Mouse (Mus musculus) heart, adult 9 months (tissue): ENCODE results near the gene Jag1.

Experiments used
- DNase-seq, 2 experiments: peaks; one replicate each; pipeline ENCODE4 v3.0.0; 2022; ENCODE audit warnings: low spot score in 2 of 2

Gene Jag1

DNA sequence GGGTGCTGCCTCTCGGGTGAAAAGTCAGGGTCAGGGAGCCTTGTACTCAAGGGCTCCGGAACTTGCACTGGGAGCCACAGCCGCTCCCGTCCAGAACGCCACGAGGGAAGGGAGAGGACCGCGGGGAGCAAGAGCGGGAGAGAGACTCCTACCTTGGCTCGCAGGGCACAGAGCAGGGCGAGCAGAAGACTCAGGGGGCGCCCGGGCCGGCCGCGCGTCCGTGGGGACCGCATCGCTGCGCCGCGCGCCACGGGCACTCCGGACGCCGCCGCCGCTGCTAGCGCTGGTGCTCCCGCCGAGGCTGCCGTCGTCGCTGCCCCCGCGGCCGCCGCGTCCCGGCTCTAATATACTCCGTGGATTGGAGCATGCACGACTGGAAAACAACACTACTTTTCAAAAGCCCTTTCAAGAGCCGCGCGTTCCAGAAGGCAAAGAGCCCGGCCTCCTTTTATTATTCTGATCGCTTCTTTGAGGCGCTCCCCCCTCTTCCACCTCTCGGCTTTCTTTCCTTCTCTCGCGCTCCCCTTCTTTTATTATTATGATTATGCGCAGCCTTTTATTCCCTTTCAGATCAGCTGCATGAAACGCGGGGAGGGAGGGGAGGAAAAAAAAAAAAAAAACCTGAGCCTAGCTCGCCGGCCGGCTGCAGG, at the start of gene Jag1:
Gene Jag1 (minus strand): TSS at position 620 of the 650 bp plus-strand sequence.
- peak in 1 of 2 experiments; percentile 28 for DNase-seq

DNA sequence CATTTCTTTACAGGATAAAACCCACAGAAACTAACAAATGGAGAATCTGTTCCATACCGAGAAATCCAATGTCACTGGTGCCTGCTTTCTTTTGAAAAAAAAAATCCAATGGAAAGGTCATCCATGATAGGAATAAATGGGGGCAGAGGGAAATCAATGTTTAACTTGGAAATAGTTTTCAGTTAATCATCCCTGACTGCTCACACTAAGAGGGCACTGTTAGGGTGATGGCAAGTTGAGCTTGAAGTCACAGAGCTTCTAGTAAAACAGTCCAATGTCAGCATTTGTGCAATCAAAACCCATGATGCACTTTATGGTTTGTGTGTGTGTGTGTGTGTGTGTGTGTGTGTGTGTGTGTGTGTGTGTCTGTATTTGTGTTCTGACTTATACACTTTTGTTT, 39.6 kb upstream of the Jag1 start:
- DNase-seq = no peak

GRCm38 (mm10) chr2:137153825-137154224, 37.4 kb upstream of the Jag1 start:
- DNase-seq = no peak

- DNase-seq = no peak
Observed at GRCm38 (mm10) chr2:137153172-137153667, 36.8 kb upstream of the Jag1 start.

GRCm38 (mm10) chr2:137150953-137151352, 34.5 kb upstream of the Jag1 start:
- DNase-seq = no peak

GRCm38 (mm10) chr2:137146938-137147666, 30.7 kb upstream of the Jag1 start:
- no peak for DNase-seq

- no peak for DNase-seq
Observed at GRCm38 (mm10) chr2:137138063-137138462, 21.6 kb upstream of the Jag1 start.

DNA sequence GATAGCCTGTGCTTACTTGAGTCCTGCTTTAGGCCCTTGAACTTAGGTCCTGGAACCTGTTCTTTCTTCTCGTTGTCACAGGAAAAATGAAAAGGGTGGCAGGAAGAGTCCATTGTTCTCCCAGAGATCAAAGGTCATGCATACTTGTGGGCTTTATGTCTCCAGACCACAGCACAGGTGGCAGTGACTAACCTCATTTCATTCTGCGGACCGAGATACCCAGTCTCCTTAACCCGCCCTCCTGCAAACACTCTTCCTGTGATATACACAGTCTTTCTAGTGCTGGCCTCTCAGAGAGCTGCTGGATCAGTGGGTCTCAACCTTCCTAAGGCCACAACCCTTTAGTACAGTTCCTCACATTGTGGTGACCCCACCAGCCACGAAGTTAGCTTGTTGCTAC, 17.6 kb upstream of the Jag1 start:
- DNase-seq = no peak

- DNase-seq = no peak
Observed at GRCm38 (mm10) chr2:137124861-137125260, 8.4 kb upstream of the Jag1 start.

- peak; percentile 83 to 85 for DNase-seq
Observed at GRCm38 (mm10) chr2:137117321-137117690, 862 bp upstream of the Jag1 start.

DNA sequence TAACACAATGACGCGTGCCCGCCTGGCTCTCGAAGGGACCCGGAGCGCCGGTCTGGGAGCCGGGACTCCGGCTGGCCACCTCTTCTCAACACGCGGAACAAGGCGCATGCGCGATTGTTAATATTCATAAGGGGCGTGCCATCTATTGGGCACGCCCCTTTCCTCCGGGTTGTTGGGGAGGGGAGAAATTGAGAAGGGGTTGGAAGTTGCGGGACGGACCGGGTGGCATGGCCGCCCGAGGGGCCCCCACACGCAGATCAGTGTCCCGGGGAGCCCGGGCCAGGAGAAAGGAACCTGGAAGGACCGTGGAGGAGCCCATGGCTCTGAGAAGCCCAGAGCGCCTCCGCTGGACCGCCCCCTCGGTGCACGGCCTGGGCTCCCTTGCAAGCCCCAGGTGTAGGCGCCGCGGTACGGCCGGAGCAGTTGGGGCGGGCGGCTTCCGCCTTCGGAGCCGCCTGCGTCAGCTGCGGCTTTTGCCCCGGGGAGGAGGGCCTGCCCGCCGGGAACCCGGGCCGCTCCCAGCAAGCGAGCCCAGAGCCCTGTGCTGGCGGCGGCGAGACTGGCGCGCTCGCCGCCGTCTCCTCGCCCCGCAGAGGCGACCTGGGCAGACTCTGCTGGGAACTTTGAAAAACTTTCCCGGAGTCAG, 354 bp upstream of the Jag1 start:
- peak; percentile 94 to 95 for DNase-seq

- peak in 1 of 2 experiments; percentile 39 for DNase-seq
Observed at GRCm38 (mm10) chr2:137115241-137116024, 1.0 kb downstream of the Jag1 start.

GRCm38 (mm10) chr2:137114248-137115096, 2.0 kb downstream of the Jag1 start:
- DNase-seq = peak; percentile 85 to 89

GRCm38 (mm10) chr2:137113288-137114061, 3.0 kb downstream of the Jag1 start:
- DNase-seq = no peak

GRCm38 (mm10) chr2:137110214-137110898, 6.1 kb downstream of the Jag1 start:
- DNase-seq = no peak

GRCm38 (mm10) chr2:137109321-137110213, 6.9 kb downstream of the Jag1 start:
- DNase-seq = peak; percentile 45 to 59

DNA sequence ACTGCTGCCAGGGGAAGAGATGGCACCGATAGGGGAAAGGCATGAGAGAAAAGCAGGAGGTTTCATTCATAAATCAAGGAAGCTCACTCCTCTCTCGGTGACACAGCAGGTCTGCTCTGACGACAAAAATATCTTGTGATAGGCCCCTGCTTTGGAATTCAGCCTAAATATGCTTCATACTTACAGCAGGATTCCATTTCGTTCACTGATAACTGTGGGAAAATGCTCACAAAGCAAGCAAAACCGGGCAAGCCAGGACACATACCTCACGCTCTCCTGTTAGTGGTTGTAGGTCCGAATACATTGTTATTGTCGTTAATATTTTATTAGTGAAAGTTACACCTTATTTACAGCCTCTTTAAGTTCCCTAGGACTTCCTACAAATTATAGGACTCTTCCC, 8.5 kb downstream of the Jag1 start:
- DNase-seq = no peak

- DNase-seq = no peak
Observed at GRCm38 (mm10) chr2:137107203-137107602, 9.2 kb downstream of the Jag1 start.

GRCm38 (mm10) chr2:137101074-137101473, 15.4 kb downstream of the Jag1 start:
- peak; percentile 65 to 84 for DNase-seq
